Comparison of ENCODE assay signal across 8 mouse cellular contexts in genomic region chr16:28838016-28838415, GRCm38 (mm10).
DNase-seq lines count a peak whose midpoint lies in the region; ATAC-seq lines count a peak whose summit lies in the region.

No protein-coding gene starts in this region.

- H3K27me3 ChIP-seq in hindbrain, embryonic 16.5 days (replicated peaks; ENCODE audit: control insufficient read depth, insufficient read depth, low read length) = no peaks in the 10 kb centered on the region; the same call in 1 of the 2 replicates
- no peaks in the 10 kb centered on the region for H3K27me3 ChIP-seq in neural tube, embryonic 15.5 days (replicated peaks)

- no peak overlapping the region for H3K4me3 ChIP-seq in hindbrain, embryonic 16.5 days (ENCODE audit: low read length)
- H3K4me3 ChIP-seq in neural tube, embryonic 15.5 days (replicated peaks) = no peak overlapping the region

- ATAC-seq in hindbrain, embryonic 16.5 days = peak; percentile 48; the same call in 1 of the 2 replicates
- ATAC-seq in neural tube, embryonic 15.5 days (ENCODE audit: low FRiP score) = peak; percentile 45; the same call in 1 of the 2 replicates

- peak; percentile 70 to 82 for DNase-seq in left cerebral cortex, adult 18-20 months (ENCODE audit: low spot score in 2 of 2)
- no peak for DNase-seq in left cerebral cortex, adult 11 months (ENCODE audit: low spot score)
- DNase-seq in ZHBTc4 (ENCODE audit: low read depth, low spot score) = peak; percentile 70
- DNase-seq in cerebellum, postnatal 25 days = peak; percentile 81 to 86
- DNase-seq in left cerebral cortex, postnatal 36 days (ENCODE audit: low spot score in 2 of 2) = peak; percentile 44 to 66
- no peak for DNase-seq in thymus, postnatal 14 days

- H3K36me3 ChIP-seq in hindbrain, embryonic 16.5 days (ENCODE audit: control insufficient read depth, insufficient read depth, low read length) = no peaks in the 10 kb centered on the region
- H3K36me3 ChIP-seq in neural tube, embryonic 15.5 days = no peaks in the 10 kb centered on the region

- WGBS in hindbrain, embryonic 16.5 days = 22% methylated on average over 12 of the region's 12 CpGs
- 16% methylated on average over 12 of the region's 12 CpGs for WGBS in neural tube, embryonic 15.5 days

- intact Hi-C loops in left cerebral cortex, postnatal 36 days (cut with DNase I) = loop anchor here (2.0 to 10.0 kb wide), 3 partner anchors 617 to 739 kb away; partner anchors contain the start of gene Opa1

- H3K9ac ChIP-seq in hindbrain, embryonic 16.5 days (ENCODE audit: low read depth, low read length) = no peak overlapping the region
- no peak overlapping the region for H3K9ac ChIP-seq in neural tube, embryonic 15.5 days (replicated peaks)

- no peak overlapping the region for H3K27ac ChIP-seq in hindbrain, embryonic 16.5 days (ENCODE audit: low read depth, low read length)
- H3K27ac ChIP-seq in neural tube, embryonic 15.5 days (replicated peaks) = no peak overlapping the region

- H3K4me1 ChIP-seq in hindbrain, embryonic 16.5 days (ENCODE audit: control insufficient read depth, insufficient read depth, low read depth, low read length) = peaks cover 21% of the 10 kb centered on the region
- peaks cover 20% of the 10 kb centered on the region for H3K4me1 ChIP-seq in neural tube, embryonic 15.5 days

- H3K9me3 ChIP-seq in hindbrain, embryonic 16.5 days (ENCODE audit: control insufficient read depth, low read length) = no peaks in the 10 kb centered on the region
- no peaks in the 10 kb centered on the region for H3K9me3 ChIP-seq in neural tube, embryonic 15.5 days (replicated peaks)

- H3K4me2 ChIP-seq in hindbrain, embryonic 16.5 days (ENCODE audit: low read length) = no peak overlapping the region
- no peak overlapping the region for H3K4me2 ChIP-seq in neural tube, embryonic 15.5 days

Comparison
In these comparisons a context has a peak if more than half of its experiments do, and no peak if none do; other contexts are left out.
1. DNase-seq: peak in left cerebral cortex, adult 18-20 months (2 of 2), ZHBTc4 (single experiment), cerebellum, postnatal 25 days (2 of 2) and left cerebral cortex, postnatal 36 days (2 of 2); none in left cerebral cortex, adult 11 months (single experiment) and thymus, postnatal 14 days (single experiment).